Mouse (Mus musculus): ENCODE data around the gene Tax1bp3. TPM values are rescaled to one million over a fixed set of nuclear protein-coding genes. Genes with fewer than 3 reads are reported as not detected.

Tax1bp3 gene
- total RNA-seq, 2 experiments from 2014 or later, result 21.5 to 23.9 TPM

GRCm38 (mm10) chr11:73223966-73224365 is 47.1 kb downstream of the Tax1bp3 start:
- DNase-seq (ENCODE audit: low spot score in 2 of 2), result no peak

- no peak for DNase-seq (ENCODE audit: low spot score in 2 of 2)
These were observed 49.0 kb downstream of the Tax1bp3 start for GRCm38 (mm10) chr11:73225856-73226255.

DNA sequence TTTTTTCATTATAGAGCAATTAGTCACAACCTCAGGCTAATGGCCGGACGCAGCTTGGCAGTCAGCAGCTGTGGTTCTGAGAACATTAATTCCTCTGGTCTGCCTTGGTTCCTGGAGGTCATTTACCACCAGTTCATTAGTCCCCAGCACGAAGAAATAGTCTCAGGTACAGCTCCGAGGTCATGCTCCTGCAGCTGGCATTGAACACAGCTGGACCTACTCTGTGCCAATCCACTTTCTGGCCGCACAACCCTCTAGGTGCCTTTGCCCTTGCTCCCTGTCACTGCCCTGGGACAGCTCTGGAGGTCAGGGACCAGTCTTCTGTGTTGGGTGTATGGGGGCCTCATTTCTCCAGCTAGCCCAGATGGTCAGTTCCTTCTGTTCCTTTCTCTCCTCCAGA is 52.0 kb downstream of the Tax1bp3 start:
- no peak for DNase-seq (ENCODE audit: low spot score in 2 of 2)

- no peak for DNase-seq (ENCODE audit: low spot score in 2 of 2)
These were observed 53.2 kb downstream of the Tax1bp3 start for GRCm38 (mm10) chr11:73230081-73230480.

DNA sequence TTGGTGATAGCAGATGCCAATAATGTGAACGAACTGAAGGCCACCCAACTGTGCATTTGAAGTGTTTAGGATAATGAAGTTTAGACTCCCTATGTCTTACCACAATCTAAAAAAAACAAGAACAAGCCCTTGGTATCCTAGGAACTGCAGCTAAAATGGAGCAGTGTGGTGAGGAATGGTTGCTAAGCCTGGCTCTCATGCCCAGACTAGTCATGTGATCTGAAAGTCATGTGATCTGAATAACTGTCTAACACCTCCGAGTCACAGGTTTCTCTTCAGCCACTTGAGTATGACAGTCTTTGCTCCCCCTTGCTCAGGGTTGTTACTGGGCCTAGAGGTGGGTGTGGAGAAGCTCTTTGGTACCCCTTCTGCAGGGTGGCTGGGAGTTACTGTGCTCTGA is 55.6 kb downstream of the Tax1bp3 start:
- DNase-seq (ENCODE audit: low spot score in 2 of 2), result no peak

Other genes starting within 250 kb of the Tax1bp3 start
- gene Atp2a3, start 215.9 kb upstream of the Tax1bp3 start, total RNA-seq (2021), result 1 to 10 TPM; 5.8 to 7.6 TPM
- gene P2rx1, start 178.0 kb upstream of the Tax1bp3 start, total RNA-seq (2021), result under 1 TPM; 0.78 to 0.96 TPM
- 10 to 100 TPM; 51.5 to 55.1 TPM for gene Camkk1, start 158.1 kb upstream of the Tax1bp3 start, total RNA-seq (2021)
- 1 to 10 TPM; 9.5 to 10.0 TPM for gene Ncbp3, start 129.3 kb upstream of the Tax1bp3 start, total RNA-seq (2021)
- gene Itgae, start 86.5 kb upstream of the Tax1bp3 start, total RNA-seq (2021), result under 1 TPM; 0.11 to 0.32 TPM
- gene Haspin, start 38.8 kb upstream of the Tax1bp3 start, total RNA-seq (2021), result 1 to 10 TPM; 1.2 to 1.7 TPM
- gene P2rx5, start 16.7 kb upstream of the Tax1bp3 start, total RNA-seq (2021), result 1 to 10 TPM; 1.5 to 1.7 TPM
- 10 to 100 TPM; 69.1 to 79.6 TPM for gene Emc6, start within 50 bp of the Tax1bp3 start, total RNA-seq (2021)
- gene Ctns, start 22.0 kb downstream of the Tax1bp3 start, total RNA-seq (2021), result 10 to 100 TPM; 18.3 to 18.6 TPM
- gene Shpk, start 22.4 kb downstream of the Tax1bp3 start, total RNA-seq (2021), result 1 to 10 TPM; 2.7 to 2.8 TPM
- gene Trpv1, start 57.2 kb downstream of the Tax1bp3 start, total RNA-seq (2021), result under 1 TPM; 0.09 to 0.25 TPM
- under 1 TPM; 0.32 to 0.42 TPM for gene Trpv3, start 90.3 kb downstream of the Tax1bp3 start, total RNA-seq (2021)
- 1 to 10 TPM; 2.5 to 3.7 TPM for gene Aspa, start 152.5 kb downstream of the Tax1bp3 start, total RNA-seq (2021)
- gene Gm49340, start 152.7 kb downstream of the Tax1bp3 start, total RNA-seq (2021), result not detected
- gene Spata22, start 152.7 kb downstream of the Tax1bp3 start, total RNA-seq (2021), result not detected
- gene Olfr20, start 173.7 kb downstream of the Tax1bp3 start, total RNA-seq (2021), result not detected
- not detected for gene Olfr376, start 194.2 kb downstream of the Tax1bp3 start, total RNA-seq (2021)
- not detected for gene Olfr1, start 222.5 kb downstream of the Tax1bp3 start, total RNA-seq (2021)

All from layer of hippocampus, postnatal 10 days (tissue).